Comparison of ENCODE assay signal across 8 mouse cellular contexts in the genomic region with DNA sequence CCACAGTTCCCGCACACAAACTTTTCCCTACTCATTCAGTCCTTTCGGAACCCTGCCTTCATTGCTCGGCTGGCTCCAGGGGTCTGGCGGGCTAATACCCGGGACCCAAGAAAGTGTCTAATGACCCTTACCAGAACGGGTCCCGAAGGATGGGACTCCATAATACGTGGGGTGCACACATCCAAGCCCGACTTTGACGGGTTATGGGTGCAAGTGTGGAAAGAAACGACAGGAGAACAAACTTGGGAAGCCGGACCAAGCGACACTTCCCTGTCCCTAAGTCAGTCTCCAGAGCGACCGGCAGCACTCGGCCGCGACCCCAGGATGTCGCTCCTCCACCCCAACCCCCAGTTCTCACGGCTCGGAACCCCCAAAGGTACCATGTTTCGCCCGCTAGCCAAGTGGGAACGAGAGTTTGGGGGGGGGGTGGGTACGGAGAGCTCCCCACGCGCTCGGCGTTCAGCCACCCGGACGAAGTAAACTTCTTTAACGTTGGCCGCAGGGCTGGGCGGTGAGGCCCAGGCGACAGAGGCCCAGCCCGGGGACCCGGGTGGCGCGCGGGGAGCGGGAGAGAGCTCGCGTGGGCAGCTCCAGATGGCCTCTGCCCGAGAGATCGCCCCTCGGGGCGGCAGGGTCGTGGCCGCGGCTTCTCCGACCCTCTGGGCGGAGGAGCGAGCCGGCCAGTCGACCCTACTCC. TPM values are rescaled to one million over a fixed set of nuclear protein-coding genes. Genes with fewer than 3 reads are reported as not detected.
A peak's percentile ranks its signal among the peaks of the same experiment; 100 is the strongest.
DNase-seq lines count a peak whose midpoint lies in the region; ATAC-seq and TF ChIP-seq lines count a peak whose summit lies in the region.

No protein-coding gene starts in this region.

- no peaks in the 10 kb centered on the region for H3K9me3 ChIP-seq in hindbrain, embryonic 10.5 days
- H3K9me3 ChIP-seq in midbrain, embryonic 11.5 days (ENCODE audit: control insufficient read depth, low read length), result no peaks in the 10 kb centered on the region

- no peaks in the 10 kb centered on the region for H3K27me3 ChIP-seq in Patski
- H3K27me3 ChIP-seq in hindbrain, embryonic 10.5 days (ENCODE audit: insufficient read depth, poor library complexity, severe bottlenecking), result peaks cover 67% of the 10 kb centered on the region
- H3K27me3 ChIP-seq in midbrain, embryonic 11.5 days (ENCODE audit: control insufficient read depth, insufficient read depth, low read length), result peaks cover 10% of the 10 kb centered on the region

- peaks cover 89% of the 10 kb centered on the region for H3K4me1 ChIP-seq in hindbrain, embryonic 10.5 days (replicated peaks)
- peaks cover 35% of the 10 kb centered on the region for H3K4me1 ChIP-seq in midbrain, embryonic 11.5 days (ENCODE audit: control insufficient read depth, insufficient read depth, low read length)

- no peaks in the 10 kb centered on the region for H3K36me3 ChIP-seq in hindbrain, embryonic 10.5 days
- H3K36me3 ChIP-seq in midbrain, embryonic 11.5 days (ENCODE audit: control insufficient read depth, insufficient read depth, low read length), result no peaks in the 10 kb centered on the region

- in situ Hi-C loops in Patski (cut with MboI; ENCODE audit: low pct_unique_long_range_greater_than_20kb), result no loop called here

- CTCF ChIA-PET in Patski (lab: Charles Lee), result no interaction called here

- peak overlapping the region; percentile 75 for H3K4me2 ChIP-seq in midbrain, embryonic 11.5 days

- intact Hi-C loops in left cerebral cortex, postnatal 36 days (cut with DNase I), result loop anchor here (5.0 kb wide), 2 partner anchors 271 to 531 kb away; no protein-coding TSS in a partner anchor

- no peak for TF ChIP-seq CTCF in Patski (IDR thresholded peaks at IDR 0.05)

- H3K9ac ChIP-seq in midbrain, embryonic 11.5 days (ENCODE audit: low read length), result peak overlapping the region; percentile 99

- POLR2A ChIA-PET in Patski (lab: Charles Lee), result interaction anchor here (0.7 to 2.0 kb wide), 3 partner anchors 21 to 346 kb away, joined by 3 to 5 read pairs (median 3); no protein-coding TSS in a partner anchor

- peak overlapping the region; percentile 98 for H3K27ac ChIP-seq in hindbrain, embryonic 10.5 days
- peak overlapping the region; percentile 98 for H3K27ac ChIP-seq in midbrain, embryonic 11.5 days (ENCODE audit: low read depth, low read length)

- peak; percentile 37 for DNase-seq in cerebellum, postnatal 10 days
- DNase-seq in cerebellum, adult 8-10 months, result no peak
- DNase-seq in Patski (ENCODE audit: low read depth, low spot score), result no peak
- DNase-seq in hindbrain, embryonic 10.5 days (ENCODE audit: low spot score), result peak; percentile 67
- peak; percentile 98 for DNase-seq in midbrain, embryonic 11.5 days (ENCODE audit: low spot score, missing footprints)
- DNase-seq in urinary bladder, postnatal 36 days (ENCODE audit: low spot score in 2 of 2), result no peak
- DNase-seq in left cerebral cortex, postnatal 36 days (ENCODE audit: low spot score in 2 of 2), result no peak
- no peak for DNase-seq in natural killer cell, adult 2 months (ENCODE audit: low spot score in 2 of 2)

- ATAC-seq in Patski, result peak; percentile 5
- ATAC-seq in midbrain, embryonic 11.5 days (ENCODE audit: low FRiP score), result no peak

- peak overlapping the region; percentile 84 for H3K4me3 ChIP-seq in hindbrain, embryonic 10.5 days
- peak overlapping the region; percentile 89 for H3K4me3 ChIP-seq in midbrain, embryonic 11.5 days (ENCODE audit: low read depth, low read length)

- under 1% methylated on average over 55 of the region's 55 CpGs for WGBS in hindbrain, embryonic 10.5 days
- WGBS in midbrain, embryonic 11.5 days, result under 1% methylated on average over 55 of the region's 55 CpGs

RNA-seq across cellular contexts. Expression of a gene that starts 2.4 kb away (rescaled TPM):
- polyA plus RNA-seq in Patski (2021), result 31.7 TPM
- polyA plus RNA-seq in hindbrain, embryonic 10.5 days (2016; fragmentation: Nextera tagmentation; extraction: Ambion mirVana), result 11.1 and 17.8 TPM in 2 replicates
- polyA plus RNA-seq in midbrain, embryonic 11.5 days (2014; fragmentation: Nextera tagmentation; extraction: Ambion mirVana), result 17.0 and 17.1 TPM in 2 replicates
- 10 to 100 TPM; 12.0 to 14.1 TPM for total RNA-seq in left cerebral cortex, postnatal 36 days (2021)

Comparison
In these comparisons a context has a peak if more than half of its experiments do, and no peak if none do; other contexts are left out.
1. DNase-seq: peak in cerebellum, postnatal 10 days (2 of 2), hindbrain, embryonic 10.5 days (single experiment) and midbrain, embryonic 11.5 days (single experiment); none in cerebellum, adult 8-10 months (single experiment), Patski (single experiment), urinary bladder, postnatal 36 days (0 of 2), left cerebral cortex, postnatal 36 days (0 of 2) and natural killer cell, adult 2 months (0 of 2).